Mouse (Mus musculus): Measurements from ENCODE around the gene Klhdc7a. TPM values are rescaled to one million over a fixed set of nuclear protein-coding genes. Genes with fewer than 3 reads are reported as not detected.

Gene Klhdc7a
- total RNA-seq, 2 experiments from 2014 or later: 0.81 to 1.9 TPM

DNA sequence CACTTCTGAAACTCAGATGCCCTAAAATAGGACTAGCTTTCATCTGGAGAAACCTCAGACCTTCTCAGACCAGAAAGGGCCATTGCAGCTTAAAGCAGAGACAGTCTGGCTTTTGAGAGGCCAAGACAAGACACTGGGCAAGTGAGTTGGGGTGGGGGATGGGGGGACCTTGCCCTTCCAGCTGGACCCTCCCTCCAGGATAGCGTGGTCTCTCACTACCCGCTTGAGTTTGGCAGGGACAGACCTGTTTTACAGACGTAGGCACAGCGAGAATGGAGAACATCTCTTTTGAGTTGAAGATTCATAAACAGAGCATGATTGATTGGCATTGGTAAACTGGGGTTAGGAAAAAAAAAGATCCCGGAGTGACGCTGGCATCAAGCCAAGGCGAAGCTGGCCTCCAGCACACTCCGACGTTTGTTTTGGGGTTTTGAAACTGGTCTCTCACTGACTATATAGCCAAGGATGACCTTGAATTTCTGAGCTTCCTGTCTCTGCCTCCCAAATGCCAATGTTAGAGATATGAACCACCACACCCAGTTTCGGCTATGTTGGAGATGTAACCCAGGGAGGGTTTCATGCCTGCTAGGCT, 7.0 kb downstream of the Klhdc7a start:
- intact Hi-C loops (cut with DNase I): no loop called here
- DNase-seq: no peak

DNA sequence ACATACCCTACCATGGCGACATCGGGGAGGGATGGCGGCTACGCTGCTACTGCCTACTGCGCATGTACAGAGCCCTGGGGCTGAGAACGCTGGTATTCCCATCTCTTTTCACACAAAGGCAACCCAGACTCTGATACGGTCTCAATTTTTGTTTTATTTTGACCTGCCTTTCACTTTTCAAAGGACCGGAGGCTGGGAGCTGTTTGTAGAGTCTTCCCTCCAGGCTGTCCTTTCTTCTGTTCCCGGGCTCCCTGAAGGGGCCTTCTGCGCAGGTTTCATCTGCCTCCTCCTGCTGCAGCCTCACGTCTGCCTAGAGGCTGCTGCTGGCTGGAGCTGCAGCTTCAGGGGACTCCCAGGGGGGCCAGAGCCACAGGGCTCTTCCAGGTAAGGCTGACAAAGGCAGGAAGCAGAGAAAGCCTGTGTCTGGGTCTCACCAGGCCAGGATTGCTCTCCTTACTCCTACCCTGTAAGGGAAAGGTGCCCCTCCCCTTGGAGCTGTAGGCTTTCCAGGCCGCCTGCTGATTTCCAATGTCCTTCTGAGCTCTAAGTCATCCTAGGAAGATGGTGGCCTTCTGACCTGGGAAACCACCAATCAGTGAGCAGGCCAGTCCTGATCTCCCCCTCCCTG, 7.6 kb downstream of the Klhdc7a start:
- intact Hi-C loops (cut with DNase I): no loop called here
- no peak for DNase-seq

DNA sequence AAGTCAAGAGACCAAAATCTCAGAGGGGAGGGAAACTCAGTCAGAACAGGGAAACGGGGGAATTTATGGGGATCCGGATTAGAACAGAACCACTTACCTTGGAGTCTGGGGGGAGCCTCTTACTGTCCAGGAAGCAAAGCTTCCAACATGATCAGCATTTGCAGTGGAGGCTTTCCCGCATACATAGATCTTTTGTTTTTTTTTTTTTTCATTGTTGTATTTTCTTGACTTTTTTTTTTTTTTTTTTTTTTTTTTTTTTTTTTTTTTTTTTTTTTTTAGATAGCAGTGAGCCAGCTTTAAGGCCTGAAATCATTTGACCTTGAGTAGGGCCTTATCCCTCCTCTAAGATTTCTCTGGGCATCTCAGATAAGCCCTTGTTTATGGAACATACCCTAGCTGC, 8.6 kb downstream of the Klhdc7a start:
- DNase-seq: no peak
- intact Hi-C loops (cut with DNase I): no loop called here

DNA sequence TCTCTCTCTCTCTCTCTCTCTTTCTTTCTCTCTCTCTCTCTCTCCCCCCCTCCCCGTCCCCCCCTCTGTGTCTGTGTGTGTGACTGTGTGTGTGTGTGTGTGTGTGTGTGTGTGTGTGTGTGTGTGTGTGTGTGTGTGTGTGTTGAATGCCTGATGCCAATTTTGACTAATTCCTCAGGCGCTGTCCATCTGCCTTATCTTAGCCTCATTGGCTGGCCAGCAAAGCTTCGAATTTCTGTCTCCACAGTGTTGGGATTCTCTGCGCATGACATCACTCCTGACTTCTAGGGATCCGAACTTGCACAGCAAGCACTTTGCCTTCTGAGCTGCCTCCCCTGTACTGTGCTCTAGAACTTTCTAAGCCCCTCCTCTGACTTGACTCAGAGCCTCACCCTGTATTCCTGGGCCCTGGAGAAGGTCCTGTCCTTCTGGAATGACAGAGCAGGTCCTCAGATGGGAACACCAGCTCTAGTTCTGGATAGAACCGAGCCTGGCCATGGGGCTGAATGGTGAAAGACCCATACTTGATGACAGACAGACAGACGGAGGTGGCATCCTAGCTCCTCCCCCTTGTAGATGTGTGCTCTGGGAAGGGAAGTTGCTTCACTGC, 16.8 kb downstream of the Klhdc7a start:
- intact Hi-C loops (cut with DNase I): no loop called here
- DNase-seq: peak in 1 of 2 experiments; percentile 25

DNA sequence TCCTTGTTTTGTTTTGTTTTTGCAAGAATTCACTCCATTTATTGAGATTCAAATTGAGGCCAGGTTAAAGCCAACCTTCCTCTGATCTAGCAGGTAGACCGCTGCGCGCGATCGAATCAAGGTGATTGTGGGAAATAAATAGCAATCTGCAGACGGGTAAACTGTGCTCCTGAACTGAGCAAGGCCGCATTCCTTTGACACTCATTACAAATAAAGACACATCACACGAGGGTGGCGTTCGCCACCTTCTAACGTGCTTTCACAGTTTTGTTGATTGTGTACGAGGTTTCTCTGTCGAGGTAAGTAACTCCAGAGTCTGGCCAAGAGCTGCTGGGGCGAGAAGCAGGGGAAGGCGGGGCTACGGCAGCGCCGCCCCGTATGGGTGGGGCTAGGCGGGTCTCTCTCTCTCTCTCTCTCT, 17.4 kb downstream of the Klhdc7a start:
- peak in 1 of 2 experiments; percentile 23 for DNase-seq
- intact Hi-C loops (cut with DNase I): no loop called here

DNA sequence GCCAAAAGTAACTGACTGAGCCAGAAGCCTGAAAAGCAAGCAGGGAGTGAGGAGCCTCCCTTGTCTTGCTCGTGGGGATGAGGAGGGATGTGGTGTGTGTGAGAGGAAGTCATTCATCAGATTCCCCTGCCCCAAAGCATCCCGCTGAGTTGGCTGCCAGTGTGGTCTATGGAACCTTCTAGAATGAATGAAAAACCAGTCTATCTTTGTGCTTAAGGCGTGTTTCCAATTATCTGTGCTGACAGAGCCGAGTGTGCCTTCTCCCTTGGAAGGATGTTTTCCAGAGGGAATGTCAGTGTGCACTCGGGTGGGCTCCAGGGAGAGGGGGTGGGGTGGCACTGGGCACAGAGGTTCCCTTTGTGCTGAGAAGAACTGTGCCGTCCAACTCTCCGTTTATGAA, 19.2 kb downstream of the Klhdc7a start:
- DNase-seq: no peak
- intact Hi-C loops (cut with DNase I): no loop called here

DNA sequence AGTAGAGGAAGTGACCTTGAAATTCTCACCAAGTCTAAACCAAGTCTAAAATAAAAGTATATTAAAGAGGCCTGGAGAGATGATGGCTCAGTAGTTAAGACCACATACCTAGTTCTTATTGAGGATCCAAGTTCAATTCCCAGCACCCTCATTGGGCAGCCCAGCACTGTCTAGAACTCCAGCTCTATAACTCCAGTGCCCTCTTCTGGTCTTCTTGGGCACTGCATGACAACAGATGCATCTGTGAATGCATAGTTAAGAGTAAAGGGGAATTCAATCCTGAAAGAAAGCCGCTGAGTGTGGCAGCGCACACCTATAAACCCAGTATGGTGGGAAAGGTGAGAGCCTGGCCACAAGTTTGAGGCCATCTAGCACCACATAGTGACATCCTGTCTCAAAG, 20.5 kb downstream of the Klhdc7a start:
- intact Hi-C loops (cut with DNase I): no loop called here
- DNase-seq: no peak

DNA sequence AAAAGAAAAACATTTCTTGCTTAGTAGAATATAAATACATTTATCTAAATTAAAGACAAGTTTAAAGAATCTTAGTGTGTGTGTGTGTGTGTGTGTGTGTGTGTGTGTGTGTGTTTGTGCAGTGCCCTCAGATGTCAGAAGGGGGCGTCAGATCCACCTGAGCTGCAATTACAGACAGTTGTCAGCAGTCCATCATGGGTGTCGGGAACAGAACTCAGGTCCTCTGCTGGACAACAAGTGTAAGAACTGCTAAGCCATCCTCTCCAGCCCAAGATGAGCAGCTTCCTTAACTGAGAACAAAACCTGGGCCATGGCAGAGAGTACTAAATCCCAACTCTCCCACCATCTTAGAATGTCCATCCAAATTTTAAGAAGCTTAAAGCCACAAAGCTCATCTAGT, 26.0 kb downstream of the Klhdc7a start:
- no peak for DNase-seq
- intact Hi-C loops (cut with DNase I): no loop called here

DNA sequence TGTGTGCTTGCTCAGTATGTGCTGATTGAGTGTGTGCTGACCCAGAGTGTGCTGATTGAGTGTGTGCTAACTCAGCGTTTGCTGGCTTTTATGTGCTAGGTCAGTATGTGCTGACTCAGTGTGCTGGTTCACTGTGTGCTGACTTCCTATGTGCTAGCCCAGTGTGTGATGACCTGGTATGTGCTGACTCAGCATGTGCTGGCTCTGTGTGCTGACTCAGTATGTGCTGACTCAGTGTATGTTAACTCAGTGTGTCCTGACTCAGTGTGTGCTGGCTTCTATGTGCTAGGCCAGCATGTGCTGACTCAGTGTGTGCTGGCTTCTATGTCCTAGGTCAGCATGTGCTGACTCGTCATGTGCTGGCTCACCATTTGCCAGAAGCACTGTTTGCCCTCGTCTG, 32.3 kb downstream of the Klhdc7a start:
- DNase-seq: no peak
- intact Hi-C loops (cut with DNase I): no loop called here

DNA sequence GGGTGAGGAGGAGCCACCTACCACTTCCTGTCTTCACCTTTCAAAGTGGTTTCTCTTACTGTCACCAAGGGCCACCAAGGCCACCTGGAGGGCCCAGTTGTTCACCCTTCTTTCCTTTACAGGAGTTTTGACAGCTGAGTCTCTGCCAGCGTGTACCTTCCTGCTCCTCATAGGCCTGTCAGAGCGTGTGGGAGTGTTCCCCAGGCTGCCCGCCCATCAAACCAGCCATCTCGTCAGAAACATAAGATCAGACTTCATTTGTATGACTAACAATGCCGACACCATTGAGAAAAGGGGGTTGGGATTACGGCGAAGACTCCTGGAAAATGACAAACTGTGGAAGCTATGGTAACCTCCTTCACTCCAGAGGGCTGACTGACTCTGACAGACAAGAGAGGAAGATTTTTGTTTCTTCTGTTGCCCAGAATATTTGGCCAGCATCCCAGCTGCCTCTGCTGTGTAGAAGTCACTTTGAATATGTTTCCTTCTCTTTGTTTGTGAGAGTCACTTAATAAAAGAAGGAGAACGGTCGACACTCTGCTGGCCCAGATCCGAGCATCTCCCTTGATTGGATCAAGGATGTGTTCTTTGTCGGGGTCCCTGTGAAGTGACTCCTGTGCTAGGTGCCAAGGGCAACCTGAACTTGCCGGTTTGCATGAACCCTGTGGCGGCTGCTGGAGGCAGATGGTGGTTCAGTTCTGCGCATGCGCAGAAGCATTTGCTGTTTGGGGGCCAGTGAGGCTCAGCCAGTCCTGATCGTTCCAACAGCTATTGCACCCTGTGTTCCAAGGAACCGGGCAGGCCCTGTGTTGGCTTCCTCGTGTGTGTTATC, 34.6 kb downstream of the Klhdc7a start:
- no peak for DNase-seq
- intact Hi-C loops (cut with DNase I): no loop called here

DNA sequence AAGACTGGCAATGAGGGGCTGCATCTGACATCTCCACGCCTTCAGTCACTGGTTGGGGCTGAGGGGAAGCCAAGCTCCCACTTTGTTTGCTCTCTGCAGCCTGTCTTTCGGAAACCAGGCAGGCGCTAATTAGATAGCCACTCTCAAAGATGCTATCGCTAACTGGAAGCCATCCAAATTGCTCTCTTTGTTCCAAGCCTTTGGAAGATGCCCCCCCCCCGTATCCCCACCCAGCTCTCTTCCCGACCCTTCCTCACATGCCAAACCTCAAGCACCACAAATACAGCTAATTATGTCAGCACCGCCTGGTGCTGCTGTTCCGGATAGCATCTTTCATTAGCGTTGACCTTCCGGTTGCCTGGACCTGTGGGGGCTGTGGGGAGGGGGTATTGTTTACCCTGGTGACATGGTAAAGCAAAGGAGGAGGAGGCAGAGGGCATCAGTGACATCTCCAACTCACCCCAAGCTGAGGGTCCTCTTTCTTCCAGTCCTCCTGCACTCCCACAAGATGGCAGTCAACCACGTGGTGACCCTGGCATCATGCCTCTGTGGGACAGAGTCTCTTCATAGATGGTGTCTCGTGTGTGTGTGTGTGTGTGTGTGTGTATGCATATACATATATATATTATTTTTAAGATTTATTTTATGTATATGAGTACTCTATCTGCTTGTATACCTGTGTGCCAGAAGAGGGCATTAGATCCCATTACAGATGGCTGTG, 35.9 kb downstream of the Klhdc7a start:
- DNase-seq: no peak
- intact Hi-C loops (cut with DNase I): no loop called here

DNA sequence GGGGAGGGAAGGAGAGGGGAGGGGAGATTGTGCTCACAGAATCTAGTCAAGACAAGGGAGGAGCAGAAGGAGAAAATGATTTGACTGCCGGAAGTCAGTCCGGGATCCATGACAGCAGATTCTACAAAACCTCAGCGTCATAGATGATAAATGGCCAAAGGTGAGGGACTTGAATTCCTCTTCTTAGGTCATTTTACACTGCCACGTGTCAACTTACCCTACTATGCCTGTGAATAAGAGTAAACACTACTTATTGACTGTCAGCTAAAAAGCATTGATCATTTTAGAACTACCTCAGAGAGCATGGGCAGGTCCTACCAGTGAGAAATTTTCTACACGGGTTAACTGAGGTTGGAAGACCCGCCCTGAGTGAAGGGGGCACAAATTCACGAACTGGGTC, 36.9 kb downstream of the Klhdc7a start:
- no peak for DNase-seq
- intact Hi-C loops (cut with DNase I): no loop called here

DNA sequence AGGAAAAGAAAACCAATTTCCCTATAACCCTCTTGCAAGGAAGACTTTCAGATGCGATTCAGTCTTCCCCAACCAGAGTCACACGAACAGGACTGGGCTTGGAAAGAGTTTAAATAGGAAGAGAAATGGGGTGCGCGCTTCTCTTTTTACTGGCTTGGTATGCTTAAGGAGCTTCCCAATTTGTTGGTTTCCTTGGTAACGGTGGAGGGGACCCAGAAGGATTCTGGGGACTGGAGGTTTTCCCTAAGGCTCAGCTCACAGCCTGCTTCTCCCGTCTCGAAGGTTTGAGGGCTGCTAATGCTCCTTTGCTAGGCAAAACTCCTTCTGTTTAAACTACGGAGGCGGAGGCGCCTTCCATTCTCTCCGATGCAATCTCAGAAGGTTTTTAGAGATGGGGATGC, 41.7 kb downstream of the Klhdc7a start:
- intact Hi-C loops (cut with DNase I): no loop called here
- no peak for DNase-seq

DNA sequence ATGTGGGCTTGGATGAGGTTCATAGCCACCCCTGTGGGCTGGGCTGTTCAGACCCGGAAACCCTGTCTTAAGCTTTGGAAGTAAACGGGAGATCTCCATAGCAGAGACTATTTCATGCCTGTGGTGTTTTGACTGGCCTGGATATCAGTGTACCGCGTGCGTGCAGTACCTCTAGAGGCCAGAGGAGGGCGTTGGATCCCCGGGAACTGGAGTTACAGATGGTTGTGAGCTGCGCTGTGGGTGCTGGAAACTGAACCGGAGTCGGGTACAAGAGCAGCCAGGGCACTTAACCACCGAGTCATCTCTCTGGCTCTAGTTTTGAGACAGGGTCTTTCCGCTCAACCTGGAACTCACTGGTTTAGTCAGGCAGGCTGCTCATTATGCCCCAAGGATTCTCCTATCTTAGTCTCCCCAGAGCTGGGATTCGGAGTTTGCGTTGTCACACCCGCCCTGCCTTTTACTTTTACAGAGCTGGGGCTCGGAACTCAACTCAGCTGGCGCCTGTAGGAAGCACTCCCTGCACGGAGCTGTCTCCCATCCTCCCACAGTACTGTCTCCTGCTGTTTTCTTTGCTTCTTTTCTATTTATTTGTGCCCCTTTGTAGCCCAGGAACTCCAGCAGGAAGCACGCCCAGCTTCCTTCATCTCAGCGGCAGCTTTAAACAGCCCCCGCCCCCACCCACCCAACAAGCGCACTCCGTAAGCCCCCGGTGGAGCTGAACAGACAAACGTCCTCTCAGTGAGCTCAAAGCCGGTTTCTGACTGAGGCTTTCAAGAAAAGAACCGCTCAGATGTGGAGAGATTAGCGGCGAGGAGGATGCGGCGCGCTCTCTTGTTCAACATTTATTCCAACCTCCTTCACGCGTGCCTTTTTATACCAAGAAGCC, 42.3 kb downstream of the Klhdc7a start:
- intact Hi-C loops (cut with DNase I): no loop called here

DNA sequence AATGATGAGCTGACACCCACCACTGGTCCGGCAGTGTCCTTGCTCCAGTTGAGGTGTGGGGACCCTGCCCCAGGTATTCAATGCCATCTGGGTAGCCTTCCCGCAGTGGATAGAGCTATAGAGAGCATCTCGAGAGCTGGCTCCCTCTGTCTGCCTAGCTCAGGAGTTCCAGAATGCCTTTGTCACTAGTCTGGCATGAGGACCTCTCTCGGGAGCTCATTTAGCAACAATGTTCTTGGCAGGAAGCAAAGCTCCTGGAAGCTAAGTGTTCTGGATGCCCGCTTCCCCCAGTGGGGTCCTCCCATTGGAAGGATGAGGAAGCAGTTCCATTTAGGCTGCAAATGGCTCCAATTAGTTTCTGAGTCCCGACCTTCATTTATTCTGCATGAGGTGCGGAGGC, 51.1 kb downstream of the Klhdc7a start:
- intact Hi-C loops (cut with DNase I): no loop called here
- DNase-seq: peak in 1 of 2 experiments; percentile 4

More for the DNA sequence above, 42.3 kb downstream of the Klhdc7a start:
- DNase-seq: no peak

Small RNAs within 50 kb of the gene (microRNA-seq; reads per million reads assigned to microRNA genes)
- gene Mir2139: 0 reads per million in 2 experiments

Other genes with a start within 250 kb of the Klhdc7a start
- gene Pax7, start 134.5 kb downstream of the Klhdc7a start, total RNA-seq (2021): not detected

Data from heart, postnatal 10 days (tissue).